Mouse (Mus musculus) cerebellum, adult 18-20 months (tissue): ENCODE measurements at regions not wholly inside any gene's neighbourhood (a gene's known extent, or its start where the extent isn't known, plus 50 kb on each side); places are given as distances from the start of the nearest gene placed in this dataset.
A peak's percentile ranks its signal among the peaks of the same experiment; 100 is the strongest.

Source experiments
- DNase-seq, 2 experiments: peaks; one replicate each; pipeline ENCODE4 v3.0.0; 2021

GRCm38 (mm10) chr1:76136810-76137209, 590.7 kb downstream of the Slc4a3 start:
- DNase-seq: no peak

GRCm38 (mm10) chr1:76137701-76138100, 591.6 kb downstream of the Slc4a3 start:
- DNase-seq: no peak

GRCm38 (mm10) chr1:76143516-76143915, 597.5 kb downstream of the Slc4a3 start:
- no peak for DNase-seq

GRCm38 (mm10) chr1:76148963-76149362, 602.9 kb downstream of the Slc4a3 start:
- DNase-seq: no peak

- DNase-seq: no peak
Observed at GRCm38 (mm10) chr1:76156291-76156690, 610.2 kb downstream of the Slc4a3 start.

- no peak for DNase-seq
Observed at GRCm38 (mm10) chr1:76167486-76167885, 621.4 kb downstream of the Slc4a3 start.

GRCm38 (mm10) chr1:76181181-76181580, 635.1 kb downstream of the Slc4a3 start:
- DNase-seq: no peak

- peak in 1 of 2 experiments; percentile 3 for DNase-seq
Observed at GRCm38 (mm10) chr1:76194844-76195243, 648.8 kb downstream of the Slc4a3 start.

GRCm38 (mm10) chr1:76197651-76198050, 651.6 kb downstream of the Slc4a3 start:
- DNase-seq: no peak

GRCm38 (mm10) chr1:76200906-76201305, 654.8 kb downstream of the Slc4a3 start:
- DNase-seq: no peak

- DNase-seq: no peak
Observed at GRCm38 (mm10) chr1:76212486-76212885, 666.4 kb downstream of the Slc4a3 start.

- no peak for DNase-seq
Observed at GRCm38 (mm10) chr1:76244721-76245120, 698.7 kb downstream of the Slc4a3 start.

GRCm38 (mm10) chr1:76246181-76246796, 700.2 kb downstream of the Slc4a3 start:
- no peak for DNase-seq

GRCm38 (mm10) chr1:76247126-76247525, 701.1 kb downstream of the Slc4a3 start:
- no peak for DNase-seq

- no peak for DNase-seq
Observed at GRCm38 (mm10) chr1:76258217-76258616, 712.2 kb downstream of the Slc4a3 start.

- DNase-seq: no peak
Observed at GRCm38 (mm10) chr1:76276148-76276547, 730.1 kb downstream of the Slc4a3 start.

GRCm38 (mm10) chr1:76276624-76277023, 730.6 kb downstream of the Slc4a3 start:
- no peak for DNase-seq

GRCm38 (mm10) chr1:76283322-76283721, 737.3 kb downstream of the Slc4a3 start:
- DNase-seq: no peak

- no peak for DNase-seq
Observed at GRCm38 (mm10) chr1:76322943-76323559, 777.0 kb downstream of the Slc4a3 start.

GRCm38 (mm10) chr1:76323592-76323991, 777.5 kb downstream of the Slc4a3 start:
- DNase-seq: no peak

- DNase-seq: no peak
Observed at GRCm38 (mm10) chr1:76336011-76336410, 789.9 kb downstream of the Slc4a3 start.

GRCm38 (mm10) chr1:76362106-76362505, 816.0 kb downstream of the Slc4a3 start:
- DNase-seq: no peak

GRCm38 (mm10) chr1:76373931-76374330, 827.9 kb downstream of the Slc4a3 start:
- DNase-seq: peak; percentile 1 to 3

- no peak for DNase-seq
Observed at GRCm38 (mm10) chr1:76378154-76378553, 832.1 kb downstream of the Slc4a3 start.

GRCm38 (mm10) chr1:76392536-76392935, 846.5 kb downstream of the Slc4a3 start:
- DNase-seq: no peak
